Mouse (Mus musculus) ES-Bruce4 (cell line): ENCODE data around the gene Plxna1.

Experiments
- CTCF ChIP-seq: IDR thresholded peaks from one replicate; pipeline ENCODE4 v1.8.1; 2011; ENCODE audit warnings: low read depth, low read length
- EP300 ChIP-seq: IDR thresholded peaks from 2 replicates; pipeline ENCODE4 v1.6.1; 2011; ENCODE audit warnings: low read depth, low read length; ENCODE audit not compliant: insufficient read depth
- POLR2A ChIP-seq: IDR thresholded peaks from one replicate; pipeline ENCODE4 v1.8.1; 2011; ENCODE audit warnings: low read length; ENCODE audit not compliant: insufficient read depth

GRCm38 (mm10) chr6:89315263-89315662, 47.2 kb downstream of the Plxna1 start:
- TF ChIP-seq POLR2A = no peak
- TF ChIP-seq CTCF = no peak
- TF ChIP-seq EP300 = no peak
